Mouse (Mus musculus) cortical plate, adult 2 months (tissue): ENCODE results near the gene Psmb5.

Experiments used
- CTCF ChIP-seq: fragments of 200-500 bp; IDR thresholded peaks from 2 replicates; pipeline ENCODE4 v1.5.1; 2011; ENCODE audit warnings: mild to moderate bottlenecking, control low read depth, low read length; ENCODE audit not compliant: insufficient read depth; ENCODE audit errors: extremely low read depth
- POLR2A ChIP-seq: fragments of 200-500 bp; IDR thresholded peaks from 2 replicates; pipeline ENCODE4 v1.6.1; 2011; ENCODE audit warnings: mild to moderate bottlenecking, low read length, control low read depth; ENCODE audit not compliant: insufficient read depth; ENCODE audit errors: extremely low read depth

- TF ChIP-seq POLR2A: no peak
- no peak for TF ChIP-seq CTCF
These were observed 41.4 kb downstream of the Psmb5 start for GRCm38 (mm10) chr14:54576241-54577088.
